Mouse (Mus musculus) brain, embryonic 14.5 days (tissue): ENCODE measurements at regions not wholly inside any gene's neighbourhood (a gene's known extent, or its start where the extent isn't known, plus 50 kb on each side); places are given as distances from the start of the nearest gene placed in this dataset.

ENCODE experiments used
- CTCF ChIP-seq: fragments of 200-500 bp; IDR thresholded peaks from 2 replicates; pipeline ENCODE4 v1.5.1; 2012; ENCODE audit warnings: inconsistent platforms, mild to moderate bottlenecking, moderate library complexity, borderline replicate concordance; ENCODE audit not compliant: insufficient read depth, insufficient read length; ENCODE audit errors: extremely low read depth
- POLR2A ChIP-seq: fragments of 200-500 bp; IDR thresholded peaks from 2 replicates; pipeline ENCODE4 v1.6.1; 2012; ENCODE audit warnings: mild to moderate bottlenecking, inconsistent platforms, borderline replicate concordance; ENCODE audit not compliant: poor library complexity, insufficient read depth, insufficient read length, severe bottlenecking; ENCODE audit errors: extremely low read depth

DNA sequence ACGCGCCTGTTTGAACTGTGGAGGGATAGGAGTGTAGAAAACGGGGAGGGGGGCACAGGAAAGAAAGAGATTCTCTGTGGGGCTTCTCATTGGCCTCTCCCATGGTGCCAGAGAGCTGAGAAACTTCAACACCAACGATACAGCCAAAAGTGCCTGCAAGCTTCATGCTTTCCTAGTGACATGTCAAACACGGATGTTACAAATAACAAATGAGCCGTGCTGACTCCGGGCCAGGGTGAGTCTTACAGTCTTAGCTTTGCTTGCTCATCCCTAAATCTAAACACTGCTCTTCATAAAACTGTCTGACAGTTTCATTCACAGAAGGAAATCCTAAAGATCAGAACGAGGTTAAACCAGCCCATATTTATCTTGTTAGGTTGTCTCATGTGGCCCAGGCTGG is 68.3 kb downstream of the Adm start:
- no peak for TF ChIP-seq POLR2A
- no peak for TF ChIP-seq CTCF
